In the genomic region with DNA sequence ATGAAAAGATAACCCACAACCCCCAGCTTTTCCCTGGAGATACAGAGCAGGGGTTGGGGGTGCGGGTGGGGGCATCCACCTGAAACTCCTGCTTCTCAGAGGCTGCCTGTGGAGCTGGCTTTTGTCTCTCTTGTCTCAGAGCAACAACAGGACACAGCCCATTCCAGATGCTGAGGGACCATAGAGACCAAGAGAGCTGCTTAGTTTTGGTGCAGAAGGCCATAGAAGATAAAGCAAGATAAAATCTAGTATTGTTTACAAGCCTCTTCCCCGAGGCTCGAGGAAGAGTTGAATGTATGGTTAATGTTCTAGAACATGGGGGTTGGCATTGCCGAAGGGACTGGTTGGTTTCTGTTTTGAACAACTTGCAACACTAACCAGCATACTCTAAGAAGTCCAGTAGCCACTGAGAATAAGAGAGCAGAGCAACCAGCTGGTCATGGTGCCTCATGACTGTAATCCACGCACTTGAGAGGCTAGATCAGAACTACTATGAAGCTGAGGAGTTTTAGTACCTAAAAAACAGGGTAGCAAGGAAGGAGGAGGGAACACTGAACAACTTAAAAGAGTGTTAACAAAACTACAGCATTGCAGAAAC, we compare ENCODE assay signal across 9 mouse cellular contexts. TPM values are rescaled to one million over a fixed set of nuclear protein-coding genes. Genes with fewer than 3 reads are reported as not detected.
A peak's percentile ranks its signal among the peaks of the same experiment; 100 is the strongest.
DNase-seq lines count a peak whose midpoint lies in the region; ATAC-seq and TF ChIP-seq lines count a peak whose summit lies in the region.
"Had no signal": no experiment of that assay in that cellular context is flagged by ENCODE, and none has a peak within 500 bp of the region (broad histone marks: within the 10 kb centered on the region; RNA-seq: fewer than 3 reads in every experiment).

No protein-coding gene starts in this region.

- peak overlapping the region; percentile 98 for H3K4me3 ChIP-seq in megakaryocyte, embryonic 14.5 days (replicated peaks)
- H3K4me3 ChIP-seq in forebrain, embryonic 11.5 days (ENCODE audit: low read depth, low read length) = 0 out of 2 replicates have a peak overlapping the region, but pooled peaks have one; percentile 94
- H3K4me3 ChIP-seq in limb, embryonic 13.5 days = peak overlapping the region; percentile 94; the same call in 1 of the 2 replicates
- no peak overlapping the region for H3K4me3 ChIP-seq in stomach, embryonic 15.5 days (replicated peaks)
- no peak overlapping the region for H3K4me3 ChIP-seq in cerebellum, adult 2 months (replicated peaks; ENCODE audit: insufficient read depth, low read depth, low read length)

- TF ChIP-seq POLR2A in cerebellum, adult 2 months (IDR thresholded peaks at IDR 0.05; ENCODE audit: borderline replicate concordance, insufficient read depth, low read length) = no peak

- peaks cover 32% of the 10 kb centered on the region for H3K36me3 ChIP-seq in megakaryocyte, embryonic 14.5 days (replicated peaks; ENCODE audit: low read length)
- no peaks in the 10 kb centered on the region; the same call in 1 of the 2 replicates for H3K36me3 ChIP-seq in forebrain, embryonic 11.5 days (ENCODE audit: control insufficient read depth, insufficient read depth, low read length)
- H3K36me3 ChIP-seq in limb, embryonic 13.5 days = peaks cover 10% of the 10 kb centered on the region
- peaks cover 6% of the 10 kb centered on the region; the same call in 1 of the 2 replicates for H3K36me3 ChIP-seq in stomach, embryonic 15.5 days

- 87% methylated on average over 5 of the region's 5 CpGs for WGBS in forebrain, embryonic 11.5 days
- WGBS in limb, embryonic 13.5 days = 90% methylated on average over 5 of the region's 5 CpGs
- 70% methylated on average over 5 of the region's 5 CpGs for WGBS in stomach, embryonic 15.5 days
- WGBS in cerebellum, adult 2 months = 84% methylated on average over 5 of the region's 5 CpGs

- no peak overlapping the region for H3K27ac ChIP-seq in forebrain, embryonic 11.5 days (ENCODE audit: low read depth, low read length)
- H3K27ac ChIP-seq in limb, embryonic 13.5 days = no peak overlapping the region
- no peak overlapping the region for H3K27ac ChIP-seq in stomach, embryonic 15.5 days
- no peak overlapping the region for H3K27ac ChIP-seq in cerebellum, adult 2 months (ENCODE audit: insufficient read depth, low read length)

- no peaks in the 10 kb centered on the region for H3K9me3 ChIP-seq in megakaryocyte, embryonic 14.5 days
- no peaks in the 10 kb centered on the region for H3K9me3 ChIP-seq in forebrain, embryonic 11.5 days (ENCODE audit: control insufficient read depth, low read length)
- no peaks in the 10 kb centered on the region for H3K9me3 ChIP-seq in limb, embryonic 13.5 days
- no peaks in the 10 kb centered on the region for H3K9me3 ChIP-seq in stomach, embryonic 15.5 days

- H3K4me2 ChIP-seq in forebrain, embryonic 11.5 days (ENCODE audit: low read depth, low read length, severe bottlenecking) = peak overlapping the region; percentile 24
- peak overlapping the region; percentile 36 for H3K4me2 ChIP-seq in limb, embryonic 13.5 days (replicated peaks)
- peak overlapping the region; percentile 64; the same call in 1 of the 2 replicates for H3K4me2 ChIP-seq in stomach, embryonic 15.5 days

- ATAC-seq in megakaryocyte, adult 5-6 weeks (ENCODE audit: poor library complexity, severe bottlenecking) = no peak
- ATAC-seq in forebrain, embryonic 11.5 days (replicated peaks; ENCODE audit: low FRiP score) = no peak
- ATAC-seq in limb, embryonic 13.5 days (ENCODE audit: low FRiP score, low read depth) = no peak
- ATAC-seq in stomach, embryonic 15.5 days (ENCODE audit: insufficient read depth, low FRiP score, low read depth) = no peak

- TF ChIP-seq CTCF in cerebellum, adult 2 months (IDR thresholded peaks at IDR 0.05; ENCODE audit: borderline replicate concordance, insufficient read depth, low read depth, low read length) = no peak

- no peaks in the 10 kb centered on the region for H3K27me3 ChIP-seq in megakaryocyte, embryonic 14.5 days (replicated peaks)
- no peaks in the 10 kb centered on the region for H3K27me3 ChIP-seq in forebrain, embryonic 11.5 days (ENCODE audit: control insufficient read depth, insufficient read depth, low read length)
- H3K27me3 ChIP-seq in limb, embryonic 13.5 days = no peaks in the 10 kb centered on the region
- no peaks in the 10 kb centered on the region for H3K27me3 ChIP-seq in stomach, embryonic 15.5 days (replicated peaks)
- H3K27me3 ChIP-seq in cerebellum, adult 2 months (ENCODE audit: control insufficient read depth, insufficient read depth, low read length) = no peaks in the 10 kb centered on the region

- H3K4me1 ChIP-seq in megakaryocyte, embryonic 14.5 days = peaks cover 66% of the 10 kb centered on the region
- H3K4me1 ChIP-seq in forebrain, embryonic 11.5 days (replicated peaks; ENCODE audit: control insufficient read depth, insufficient read depth, low read length) = peaks cover 10% of the 10 kb centered on the region; the same call in 1 of the 2 replicates
- peaks cover 29% of the 10 kb centered on the region for H3K4me1 ChIP-seq in limb, embryonic 13.5 days
- peaks cover 18% of the 10 kb centered on the region for H3K4me1 ChIP-seq in stomach, embryonic 15.5 days
- no peaks in the 10 kb centered on the region for H3K4me1 ChIP-seq in cerebellum, adult 2 months (ENCODE audit: control insufficient read depth, insufficient read depth, low read length)

- H3K9ac ChIP-seq in forebrain, embryonic 11.5 days (ENCODE audit: low read length) = no peak overlapping the region
- peak overlapping the region; percentile 40; the same call in 1 of the 2 replicates for H3K9ac ChIP-seq in limb, embryonic 13.5 days
- H3K9ac ChIP-seq in stomach, embryonic 15.5 days = no peak overlapping the region

- DNase-seq in forebrain, embryonic 11.5 days (ENCODE audit: low spot score) = no peak
- no peak for DNase-seq in layer of hippocampus, adult 9-11 months
- no peak for DNase-seq in cerebellum, adult 2 months
- DNase-seq: embryo, embryonic 11 days; kidney, postnatal 14 days had no signal

RNA-seq across cellular contexts. Expression of a gene that starts 1.5 kb away (rescaled TPM):
- polyA plus RNA-seq in megakaryocyte, embryonic 14.5 days (2012; ENCODE audit: insufficient read depth, low replicate concordance) = 6.9 and 11.1 TPM in 2 replicates
- 56.3 and 57.1 TPM in 2 replicates for total RNA-seq in megakaryocyte, adult 5-6 weeks (2015)
- 35.9 and 42.2 TPM in 2 replicates for total RNA-seq in megakaryocyte, adult 5-6 weeks (2017)
- polyA plus RNA-seq in forebrain, embryonic 11.5 days (2014; fragmentation: Nextera tagmentation; extraction: Ambion mirVana) = 78.4 and 82.1 TPM in 2 replicates
- polyA plus RNA-seq in limb, embryonic 13.5 days (2015; fragmentation: Nextera tagmentation; extraction: Ambion mirVana) = 48.5 and 51.4 TPM in 2 replicates
- polyA plus RNA-seq in stomach, embryonic 15.5 days (2015; fragmentation: Nextera tagmentation; extraction: Ambion mirVana) = 30.8 and 37.7 TPM in 2 replicates
- polyA plus RNA-seq in cerebellum, adult 2 months (2012; rRNA removed) = 91.9 and 94.7 TPM in 2 replicates

RNA-seq across cellular contexts. Expression of a gene that starts 2.4 kb away (rescaled TPM):
- polyA plus RNA-seq in megakaryocyte, embryonic 14.5 days (2012; ENCODE audit: insufficient read depth, low replicate concordance) = 1.5 and 8.7 TPM in 2 replicates
- total RNA-seq in megakaryocyte, adult 5-6 weeks (2015) = 46.9 and 51.5 TPM in 2 replicates
- 54.6 and 55.9 TPM in 2 replicates for total RNA-seq in megakaryocyte, adult 5-6 weeks (2017)
- polyA plus RNA-seq in forebrain, embryonic 11.5 days (2014; fragmentation: Nextera tagmentation; extraction: Ambion mirVana) = 57.1 and 60.9 TPM in 2 replicates
- 60.4 and 66.2 TPM in 2 replicates for polyA plus RNA-seq in limb, embryonic 13.5 days (2015; fragmentation: Nextera tagmentation; extraction: Ambion mirVana)
- polyA plus RNA-seq in stomach, embryonic 15.5 days (2015; fragmentation: Nextera tagmentation; extraction: Ambion mirVana) = 52.4 and 55.3 TPM in 2 replicates
- polyA plus RNA-seq in cerebellum, adult 2 months (2012; rRNA removed) = 60.4 and 61.5 TPM in 2 replicates

RNA-seq across cellular contexts. Expression of a gene that starts 32.5 kb away (rescaled TPM):
- polyA plus RNA-seq in megakaryocyte, embryonic 14.5 days (2012; ENCODE audit: insufficient read depth, low replicate concordance) = 0.85 and 2.7 TPM in 2 replicates
- total RNA-seq in megakaryocyte, adult 5-6 weeks (2015) = 19.1 and 27.3 TPM in 2 replicates
- total RNA-seq in megakaryocyte, adult 5-6 weeks (2017) = 16.5 and 18.7 TPM in 2 replicates
- polyA plus RNA-seq in forebrain, embryonic 11.5 days (2014; fragmentation: Nextera tagmentation; extraction: Ambion mirVana) = 61.3 and 61.4 TPM in 2 replicates
- 57.2 and 62.8 TPM in 2 replicates for polyA plus RNA-seq in limb, embryonic 13.5 days (2015; fragmentation: Nextera tagmentation; extraction: Ambion mirVana)
- polyA plus RNA-seq in stomach, embryonic 15.5 days (2015; fragmentation: Nextera tagmentation; extraction: Ambion mirVana) = 36.0 and 36.6 TPM in 2 replicates
- 20.8 and 22.4 TPM in 2 replicates for polyA plus RNA-seq in cerebellum, adult 2 months (2012; rRNA removed)

RNA-seq across cellular contexts. Expression of a gene that starts 40.9 kb away (rescaled TPM):
- 2.2 and 23.1 TPM in 2 replicates for polyA plus RNA-seq in megakaryocyte, embryonic 14.5 days (2012; ENCODE audit: insufficient read depth, low replicate concordance)
- total RNA-seq in megakaryocyte, adult 5-6 weeks (2015) = 0.29 TPM in 1 of 2 replicates, not detected in the other
- 0.37 TPM in 1 of 2 replicates, not detected in the other for total RNA-seq in megakaryocyte, adult 5-6 weeks (2017)
- 0.41 and 0.64 TPM in 2 replicates for polyA plus RNA-seq in forebrain, embryonic 11.5 days (2014; fragmentation: Nextera tagmentation; extraction: Ambion mirVana)
- polyA plus RNA-seq in limb, embryonic 13.5 days (2015; fragmentation: Nextera tagmentation; extraction: Ambion mirVana) = not detected in 2 replicates
- polyA plus RNA-seq in stomach, embryonic 15.5 days (2015; fragmentation: Nextera tagmentation; extraction: Ambion mirVana) = 0.19 and 0.22 TPM in 2 replicates
- 1.3 and 1.8 TPM in 2 replicates for polyA plus RNA-seq in cerebellum, adult 2 months (2012; rRNA removed)

RNA-seq across cellular contexts. Expression of a gene that starts 53.4 kb away (rescaled TPM):
- polyA plus RNA-seq in megakaryocyte, embryonic 14.5 days (2012; ENCODE audit: insufficient read depth, low replicate concordance) = 19.0 and 19.6 TPM in 2 replicates
- total RNA-seq in megakaryocyte, adult 5-6 weeks (2015) = 37.2 and 38.8 TPM in 2 replicates
- total RNA-seq in megakaryocyte, adult 5-6 weeks (2017) = 36.1 and 38.3 TPM in 2 replicates
- 16.6 and 18.3 TPM in 2 replicates for polyA plus RNA-seq in forebrain, embryonic 11.5 days (2014; fragmentation: Nextera tagmentation; extraction: Ambion mirVana)
- polyA plus RNA-seq in limb, embryonic 13.5 days (2015; fragmentation: Nextera tagmentation; extraction: Ambion mirVana) = 15.9 and 19.3 TPM in 2 replicates
- polyA plus RNA-seq in stomach, embryonic 15.5 days (2015; fragmentation: Nextera tagmentation; extraction: Ambion mirVana) = 18.9 and 19.6 TPM in 2 replicates
- polyA plus RNA-seq in cerebellum, adult 2 months (2012; rRNA removed) = 11.7 and 12.0 TPM in 2 replicates

Comparison
In these comparisons a context has a peak if more than half of its experiments do, and no peak if none do; other contexts are left out.
1. H3K4me3 ChIP-seq: peak in megakaryocyte, embryonic 14.5 days (single experiment), forebrain, embryonic 11.5 days (single experiment) and limb, embryonic 13.5 days (single experiment); none in stomach, embryonic 15.5 days (single experiment) and cerebellum, adult 2 months (single experiment).
2. Peak in every context shown above with its lines, with median percentiles within 50 percentile points of each other: H3K4me2 ChIP-seq.